Mouse (Mus musculus): ENCODE results near the gene Ldb3.

Gene Ldb3

DNA sequence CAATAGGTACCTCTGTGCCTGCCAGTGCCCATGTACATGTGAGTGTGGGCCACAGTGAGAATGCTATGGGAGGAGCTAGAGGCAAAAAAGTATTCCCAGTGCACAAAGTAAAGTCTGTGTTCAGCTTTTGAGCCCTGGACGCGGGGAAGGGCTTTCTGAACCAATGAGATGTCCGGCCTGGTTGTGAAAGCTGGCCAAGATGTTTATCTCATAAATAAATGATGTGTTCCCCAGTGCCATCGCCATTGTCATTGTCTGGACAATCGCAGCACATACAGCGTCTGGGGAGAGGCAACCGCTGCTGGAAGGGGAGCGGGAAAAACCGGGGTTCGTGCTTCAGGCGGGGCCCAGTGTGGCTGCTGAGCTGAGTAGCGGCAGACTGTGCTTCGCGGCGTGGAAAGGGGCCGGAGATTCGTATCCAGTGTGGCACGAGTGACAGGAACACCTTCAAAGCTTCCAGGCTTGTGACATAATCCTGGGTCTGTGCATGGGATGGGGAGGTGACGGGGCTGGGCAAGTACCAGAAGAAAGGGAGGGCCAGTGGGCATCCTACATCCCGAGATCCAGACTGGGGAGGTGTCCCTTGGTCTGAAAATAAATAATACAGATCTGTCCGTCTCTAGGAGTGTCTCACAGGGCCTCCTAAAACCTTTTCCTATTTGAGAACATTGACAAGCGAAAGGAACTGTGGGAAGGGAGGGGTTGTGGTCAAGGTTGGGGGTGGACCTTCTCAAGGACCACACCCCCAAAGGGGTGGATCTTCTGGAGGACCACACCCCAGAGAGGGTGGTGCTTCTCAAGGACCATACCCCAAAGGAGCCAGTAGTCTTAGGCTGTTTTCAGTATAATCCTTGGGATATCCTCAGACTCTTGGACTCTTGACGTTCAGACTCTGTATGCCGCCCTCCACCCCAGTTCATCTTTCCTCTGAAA is 2.5 kb upstream of the Ldb3 start:
- DNase-seq (ENCODE audit: low spot score in 2 of 2), result no peak

DNA sequence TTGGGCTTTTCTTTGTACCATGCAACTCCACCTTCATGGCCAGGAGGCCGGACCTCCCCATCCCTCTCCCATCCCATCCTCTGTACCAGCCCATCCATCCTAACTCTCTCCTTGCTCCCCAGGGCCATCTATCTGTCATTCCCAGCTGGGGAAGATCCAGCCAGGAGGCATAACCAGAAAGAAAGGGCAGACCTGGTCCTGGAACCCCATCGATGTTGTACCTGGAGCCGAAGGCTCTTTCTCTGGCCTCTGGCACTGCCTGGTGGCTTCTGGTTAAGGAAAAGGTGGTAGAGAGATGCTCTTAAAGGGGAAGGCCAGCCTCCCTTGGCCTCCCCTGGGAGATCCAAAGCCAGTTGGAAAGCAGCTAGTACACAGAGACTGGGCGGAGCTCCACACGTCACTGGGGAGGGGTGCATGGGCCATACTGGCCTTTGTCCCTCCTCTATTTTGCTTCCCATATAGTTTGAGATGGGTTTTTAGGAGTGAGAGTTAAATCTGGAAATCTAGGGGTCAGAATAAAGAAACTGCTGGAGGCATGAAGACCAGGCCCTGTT is 1.6 kb upstream of the Ldb3 start:
- no peak for DNase-seq (ENCODE audit: low spot score in 2 of 2)

DNA sequence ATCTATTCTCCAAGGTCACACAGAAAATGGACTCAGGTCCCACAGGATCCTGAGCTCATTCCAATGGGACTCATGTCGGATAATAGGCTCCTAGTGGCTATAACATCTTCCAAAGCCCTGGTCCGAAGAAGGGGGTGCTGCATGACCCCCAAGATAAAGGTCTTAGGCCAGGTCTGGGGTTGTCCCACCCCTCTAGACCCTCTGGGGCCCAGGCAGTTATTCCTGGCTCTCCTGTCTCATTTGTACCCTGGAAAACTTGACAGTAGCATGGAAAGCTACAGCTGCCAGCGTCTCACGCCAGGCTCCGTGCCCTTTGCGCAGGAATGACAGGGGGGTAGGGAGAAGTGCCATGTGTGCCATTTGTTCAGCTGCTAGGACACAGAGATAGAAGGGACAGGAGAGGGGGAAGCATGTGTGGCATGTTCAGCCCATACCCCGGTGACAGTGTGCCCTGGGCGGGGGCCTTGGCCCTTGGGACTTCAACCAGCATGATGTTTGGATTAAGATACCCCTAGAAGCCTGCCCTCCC is 767 bp upstream of the Ldb3 start:
- no peak for DNase-seq (ENCODE audit: low spot score in 2 of 2)

GRCm38 (mm10) chr14:34588005-34588404 is 477 bp downstream of the Ldb3 start:
- no peak for DNase-seq (ENCODE audit: low spot score in 2 of 2)

GRCm38 (mm10) chr14:34586871-34587270 is 1.6 kb downstream of the Ldb3 start:
- DNase-seq (ENCODE audit: low spot score in 2 of 2), result no peak

GRCm38 (mm10) chr14:34585358-34586105 is 3.0 kb downstream of the Ldb3 start:
- no peak for DNase-seq (ENCODE audit: low spot score in 2 of 2)

- no peak for DNase-seq (ENCODE audit: low spot score in 2 of 2)
Observed at GRCm38 (mm10) chr14:34582740-34583427, 5.6 kb downstream of the Ldb3 start.

DNA sequence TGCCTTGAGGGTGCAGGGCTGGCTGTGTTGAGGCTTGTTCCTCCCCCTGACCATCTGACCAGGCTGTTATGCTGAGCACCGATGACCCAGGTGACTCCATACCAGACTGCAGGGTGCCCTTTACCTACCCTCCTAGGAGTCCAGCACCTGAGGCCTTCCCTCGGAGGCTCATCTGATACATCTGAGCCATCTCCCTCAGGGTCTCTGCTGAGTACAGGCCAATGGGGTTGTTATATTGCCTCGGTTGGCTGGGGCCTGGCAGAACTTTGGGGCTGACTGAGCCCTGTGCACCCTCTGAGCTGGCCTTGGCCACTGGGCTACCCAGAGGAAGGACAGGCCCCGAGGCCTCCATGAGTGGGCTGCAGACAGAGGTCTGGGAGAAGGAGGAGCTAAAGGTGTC is 11.6 kb downstream of the Ldb3 start:
- no peak for DNase-seq (ENCODE audit: low spot score in 2 of 2)

- DNase-seq (ENCODE audit: low spot score in 2 of 2), result peak in 1 of 2 experiments; percentile 43
Observed at GRCm38 (mm10) chr14:34574068-34574467, 14.4 kb downstream of the Ldb3 start.

DNA sequence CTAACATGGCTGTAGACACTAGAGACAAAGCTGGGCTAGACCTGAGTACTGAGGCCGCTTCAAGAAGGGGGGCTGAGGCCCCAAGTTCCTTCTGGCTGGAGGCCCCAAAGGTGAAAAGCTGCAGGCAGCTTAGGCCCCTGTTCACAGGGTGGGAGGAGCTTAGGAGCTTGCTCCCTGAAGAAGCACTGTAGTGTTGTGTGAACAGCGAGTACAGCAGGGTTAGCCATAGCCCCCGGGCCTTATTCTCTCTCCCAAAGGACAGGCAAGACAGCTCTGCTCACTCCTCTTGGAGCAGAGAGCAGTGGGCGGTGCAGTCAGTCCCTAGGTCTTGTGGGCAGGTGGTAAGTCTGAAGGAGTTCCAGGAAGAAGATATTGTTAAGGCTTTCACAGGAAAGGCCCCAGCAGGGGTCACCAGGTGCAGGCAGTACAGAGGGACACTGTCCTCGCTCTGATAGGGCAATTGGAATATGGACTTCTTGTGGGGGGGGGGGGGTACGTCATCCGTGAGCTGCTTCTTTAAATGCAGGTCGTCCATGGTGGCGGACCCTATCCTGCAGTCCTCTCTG is 15.1 kb downstream of the Ldb3 start:
- DNase-seq (ENCODE audit: low spot score in 2 of 2), result no peak

DNA sequence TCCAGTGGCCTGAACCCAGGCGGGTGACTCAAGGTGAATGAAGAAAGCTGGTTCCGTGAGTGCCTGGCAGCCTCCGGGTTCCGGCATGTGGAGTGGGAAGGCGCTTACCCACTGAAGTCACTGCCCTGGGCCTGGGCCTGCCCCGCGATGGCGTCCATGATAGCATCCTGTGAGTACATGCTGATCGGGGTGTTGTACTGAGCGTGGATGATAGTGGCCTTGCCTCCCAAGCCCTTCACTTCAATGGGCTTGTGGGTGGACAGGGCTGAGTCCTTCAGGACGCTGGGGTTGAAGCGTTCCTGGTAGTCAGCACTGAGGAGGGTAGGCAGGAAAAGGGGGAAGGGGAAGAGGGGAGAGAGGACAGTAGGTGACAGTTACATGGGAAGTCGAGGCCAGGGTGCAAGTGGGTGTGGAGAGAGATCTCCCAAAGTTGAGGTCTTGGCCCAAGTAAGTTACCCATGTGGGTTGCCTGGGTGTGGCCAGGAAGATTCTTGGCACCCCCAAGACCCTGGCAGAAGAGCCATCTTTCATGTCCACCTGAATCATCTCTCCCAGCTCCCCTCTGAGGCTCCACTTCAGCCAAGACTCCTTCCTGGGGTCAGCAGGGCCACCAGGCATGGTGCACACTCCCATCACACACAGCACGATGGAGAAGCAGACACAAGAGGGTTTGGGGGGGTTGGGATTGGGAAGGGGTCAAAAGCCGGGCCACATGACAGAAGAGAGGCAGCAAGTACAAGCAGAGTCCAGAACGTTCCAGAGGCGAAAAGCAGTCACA is 16.7 kb downstream of the Ldb3 start:
- no peak for DNase-seq (ENCODE audit: low spot score in 2 of 2)

DNA sequence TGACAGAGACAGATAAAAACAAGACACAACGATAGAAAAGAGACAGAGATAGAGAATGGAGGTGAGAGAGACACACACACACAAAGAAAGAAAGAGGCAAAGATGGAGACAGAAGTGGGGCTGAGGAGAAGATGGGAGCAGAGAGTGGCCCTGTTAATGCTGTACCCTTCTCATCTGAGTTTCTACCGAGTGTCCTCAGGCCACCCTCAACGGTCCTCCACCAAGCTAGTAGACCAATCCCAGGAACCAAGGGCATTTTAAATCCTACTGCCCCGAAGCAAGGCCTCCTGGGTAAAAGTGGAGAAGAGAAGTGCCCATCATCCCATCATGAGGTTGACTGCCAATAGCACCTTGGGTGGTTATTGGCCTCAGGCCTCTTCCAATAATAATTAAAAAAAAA is 17.6 kb downstream of the Ldb3 start:
- no peak for DNase-seq (ENCODE audit: low spot score in 2 of 2)

GRCm38 (mm10) chr14:34570294-34570693 is 18.2 kb downstream of the Ldb3 start:
- DNase-seq (ENCODE audit: low spot score in 2 of 2), result peak; percentile 64 to 83

DNA sequence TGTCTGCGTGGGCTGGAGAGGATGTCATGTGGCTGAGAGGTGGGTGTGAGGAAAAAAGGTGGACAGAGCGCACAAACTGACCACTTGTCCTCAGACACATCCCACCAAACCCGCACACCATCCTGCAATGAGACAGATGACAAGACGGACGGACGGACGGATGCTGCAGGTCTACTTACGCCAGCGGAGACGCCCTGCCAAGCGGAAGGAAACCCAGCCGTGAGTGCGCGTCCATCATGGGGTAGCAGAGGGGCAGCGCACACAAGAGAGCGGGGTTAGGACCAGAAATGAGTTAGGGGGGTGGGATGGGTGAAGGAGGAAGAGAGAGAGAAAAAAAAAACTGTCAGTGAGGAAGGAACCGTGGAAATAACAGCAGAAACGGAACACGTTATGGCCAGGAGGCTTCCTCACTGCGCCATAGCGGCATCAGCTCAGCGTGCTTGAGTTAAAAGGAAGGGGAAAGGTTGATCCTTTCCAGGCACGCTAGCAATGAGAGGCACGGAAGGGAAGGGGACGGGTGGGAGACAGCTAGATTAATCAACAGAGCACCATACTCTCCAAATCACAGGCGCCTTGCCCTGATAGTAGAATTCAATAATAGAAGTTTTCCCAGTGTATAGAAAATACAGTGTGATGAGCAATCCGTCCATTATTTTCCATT is 18.8 kb downstream of the Ldb3 start:
- no peak for DNase-seq (ENCODE audit: low spot score in 2 of 2)

DNA sequence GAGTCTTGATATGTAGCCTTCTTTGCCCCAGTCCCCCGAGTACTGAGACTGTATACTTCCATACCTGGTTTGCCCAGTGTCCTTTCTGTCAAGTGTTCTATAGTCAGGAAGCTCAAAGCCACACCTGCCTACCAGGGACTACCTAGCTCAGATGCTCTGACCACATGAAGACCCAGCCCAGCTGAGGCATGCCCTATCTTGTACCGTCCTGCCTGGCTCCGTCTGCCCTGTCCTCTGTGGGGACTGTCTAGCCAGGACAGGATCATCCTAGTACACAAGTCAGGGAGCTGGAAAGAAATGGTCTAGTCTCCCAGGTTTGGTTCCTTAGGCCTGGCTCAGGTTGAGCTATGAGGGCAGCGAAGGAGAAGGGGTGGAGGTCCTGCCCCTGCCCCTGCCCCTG is 19.9 kb downstream of the Ldb3 start:
- no peak for DNase-seq (ENCODE audit: low spot score in 2 of 2)

- no peak for DNase-seq (ENCODE audit: low spot score in 2 of 2)
Observed at GRCm38 (mm10) chr14:34567697-34568096, 20.8 kb downstream of the Ldb3 start.

GRCm38 (mm10) chr14:34566530-34566929 is 22.0 kb downstream of the Ldb3 start:
- no peak for DNase-seq (ENCODE audit: low spot score in 2 of 2)

DNA sequence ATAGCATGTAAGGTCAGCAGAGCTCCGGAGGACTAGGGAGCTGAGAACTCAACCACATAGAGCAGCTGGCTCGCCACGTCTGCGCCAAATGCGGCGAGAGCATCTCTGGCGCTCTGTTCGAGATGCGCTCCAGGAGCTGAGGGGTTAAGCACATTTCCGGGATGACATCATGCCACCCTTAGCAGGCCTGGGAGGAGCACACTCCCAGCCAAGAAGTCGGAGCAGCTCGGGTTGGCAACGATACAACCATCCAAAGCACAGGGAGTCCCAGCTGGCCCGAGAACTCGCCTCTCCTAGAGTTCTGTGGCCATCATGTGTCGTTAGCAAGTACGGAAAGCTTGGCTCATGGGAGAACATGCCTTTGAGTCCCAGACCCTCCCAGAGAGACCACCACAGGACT is 22.8 kb downstream of the Ldb3 start:
- peak in 1 of 2 experiments; percentile 64 for DNase-seq (ENCODE audit: low spot score in 2 of 2)

DNA sequence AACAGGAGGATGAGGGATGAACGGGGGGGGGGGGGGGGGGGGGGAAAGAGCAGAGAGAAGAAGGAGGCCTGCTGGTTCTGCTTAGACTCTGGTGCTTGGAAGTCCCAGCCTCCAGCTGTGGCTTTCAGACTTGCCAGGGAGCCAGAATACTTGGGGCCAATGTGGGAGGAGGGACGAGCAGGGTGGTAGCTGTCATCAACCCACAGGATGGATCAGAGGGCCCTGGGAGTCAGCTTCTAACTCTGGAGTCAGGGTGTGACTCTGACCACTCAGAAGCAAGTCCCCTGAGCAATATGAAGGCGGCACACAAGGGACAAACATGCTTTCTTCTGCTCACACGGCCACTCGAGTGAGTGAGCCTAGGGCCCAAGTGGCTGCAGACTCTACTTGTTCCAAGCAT is 23.8 kb downstream of the Ldb3 start:
- no peak for DNase-seq (ENCODE audit: low spot score in 2 of 2)

- DNase-seq (ENCODE audit: low spot score in 2 of 2), result no peak
Observed at GRCm38 (mm10) chr14:34562393-34562792, 26.1 kb downstream of the Ldb3 start.

Data from urinary bladder, postnatal 4 days (tissue).